8 mouse cellular contexts compared by ENCODE assay signal in genomic region chr12:4843741-4844140, GRCm38 (mm10). TPM values are rescaled to one million over a fixed set of nuclear protein-coding genes. Genes with fewer than 3 reads are reported as not detected.
DNase-seq lines count a peak whose midpoint lies in the region; ATAC-seq and TF ChIP-seq lines count a peak whose summit lies in the region.

No protein-coding gene starts in this region.

- 0% methylated on average over 12 of the region's 12 CpGs for WGBS in hindbrain, embryonic 16.5 days
- under 1% methylated on average over 12 of the region's 12 CpGs for WGBS in liver, embryonic 15.5 days (ENCODE audit: insufficient replicate concordance)

- peak overlapping the region; percentile 52 for H3K9ac ChIP-seq in hindbrain, embryonic 16.5 days (ENCODE audit: low read depth, low read length)
- peak overlapping the region; percentile 63 for H3K9ac ChIP-seq in liver, embryonic 15.5 days

- peak overlapping the region; percentile 75 for H3K4me2 ChIP-seq in hindbrain, embryonic 16.5 days (ENCODE audit: low read length)
- peak overlapping the region; percentile 98 for H3K4me2 ChIP-seq in liver, embryonic 15.5 days

- TF ChIP-seq CTCF in gastrocnemius, adult 2 months (IDR thresholded peaks at IDR 0.05): no peak

- peak overlapping the region; percentile 78 for H3K4me3 ChIP-seq in gastrocnemius, adult 2 months
- H3K4me3 ChIP-seq in hindbrain, embryonic 16.5 days (ENCODE audit: low read length): peak overlapping the region; percentile 51
- H3K4me3 ChIP-seq in liver, embryonic 15.5 days (replicated peaks): peak overlapping the region; percentile 71

- peaks cover 15% of the 10 kb centered on the region for H3K4me1 ChIP-seq in hindbrain, embryonic 16.5 days (ENCODE audit: control insufficient read depth, insufficient read depth, low read depth, low read length)
- peaks cover 44% of the 10 kb centered on the region for H3K4me1 ChIP-seq in liver, embryonic 15.5 days (replicated peaks)

- peak overlapping the region; percentile 87 for H3K27ac ChIP-seq in gastrocnemius, adult 2 months
- H3K27ac ChIP-seq in hindbrain, embryonic 16.5 days (ENCODE audit: low read depth, low read length): no peak overlapping the region; the same call in 1 of the 2 replicates
- peak overlapping the region; percentile 69 for H3K27ac ChIP-seq in liver, embryonic 15.5 days (replicated peaks)

- no peaks in the 10 kb centered on the region for H3K9me3 ChIP-seq in hindbrain, embryonic 16.5 days (ENCODE audit: control insufficient read depth, low read length)
- H3K9me3 ChIP-seq in liver, embryonic 15.5 days (replicated peaks): no peaks in the 10 kb centered on the region

- peak; percentile 66 for ATAC-seq in erythroid progenitor cell, adult 5-6 weeks (replicated peaks; ENCODE audit: low FRiP score, poor library complexity, severe bottlenecking)
- peak; percentile 7 for ATAC-seq in hindbrain, embryonic 16.5 days
- ATAC-seq in liver, embryonic 15.5 days (ENCODE audit: insufficient read depth): peak; percentile 48

- intact Hi-C loops in gastrocnemius, adult 2 months (cut with DNase I): loop anchor here (5.0 kb wide), 1 partner anchor 74 kb away; the partner anchor contains the start of gene Atad2b

- no peaks in the 10 kb centered on the region for H3K27me3 ChIP-seq in hindbrain, embryonic 16.5 days (replicated peaks; ENCODE audit: control insufficient read depth, insufficient read depth, low read length)
- H3K27me3 ChIP-seq in liver, embryonic 15.5 days: peaks cover 42% of the 10 kb centered on the region

- no peaks in the 10 kb centered on the region for H3K36me3 ChIP-seq in hindbrain, embryonic 16.5 days (ENCODE audit: control insufficient read depth, insufficient read depth, low read length)
- no peaks in the 10 kb centered on the region for H3K36me3 ChIP-seq in liver, embryonic 15.5 days (replicated peaks)

- peak; percentile 49 for DNase-seq in gastrocnemius, adult 2 months
- no peak for DNase-seq in gastrocnemius, adult 8-10 months (ENCODE audit: low spot score in 2 of 2)
- DNase-seq in adrenal gland, adult 8-10 months: peak; percentile 15
- peak; percentile 39 to 44 for DNase-seq in natural killer cell, adult 2 months (ENCODE audit: low spot score in 2 of 2)
- no peak for DNase-seq in ovary, adult 18-20 months (ENCODE audit: low spot score)

RNA-seq across cellular contexts. Expression of gene Wdcp, which starts 0.6 kb away (rescaled TPM):
- 1 to 10 TPM; 5.5 to 7.6 TPM for total RNA-seq in gastrocnemius, adult 2 months (2021)
- total RNA-seq in gastrocnemius, adult 8-10 months (2022): 1 to 10 TPM; 4.7 to 5.4 (median 5.1) TPM
- total RNA-seq in adrenal gland, adult 8-10 months (2022): 10 to 100 TPM; 10.1 to 13.0 (median 11.5) TPM
- total RNA-seq in erythroid progenitor cell, adult 5-6 weeks (2015; ENCODE audit: low replicate concordance): 2.1 and 16.9 TPM in 2 replicates
- 0.15 and 0.39 TPM in 2 replicates for total RNA-seq in erythroid progenitor cell, adult 5-6 weeks (2017; ENCODE audit: low replicate concordance)
- polyA plus RNA-seq in hindbrain, embryonic 16.5 days (2015; fragmentation: Nextera tagmentation; extraction: Ambion mirVana): 12.4 and 14.6 TPM in 2 replicates
- 8.2 and 9.4 TPM in 2 replicates for polyA plus RNA-seq in liver, embryonic 15.5 days (2015; fragmentation: Nextera tagmentation; extraction: Ambion mirVana)

RNA-seq across cellular contexts. Expression of gene Fkbp1b, which starts 2.4 kb away (rescaled TPM):
- total RNA-seq in gastrocnemius, adult 2 months (2021): under 1 TPM; 0.64 to 0.84 TPM
- total RNA-seq in gastrocnemius, adult 8-10 months (2022): under 1 TPM in 1 of 4 experiments, not detected in 3; 0.58 TPM
- 10 to 100 TPM in 1 of 4 experiments, 1 to 10 TPM in 3; 2.8 to 16.0 (median 7.2) TPM for total RNA-seq in adrenal gland, adult 8-10 months (2022)
- total RNA-seq in erythroid progenitor cell, adult 5-6 weeks (2015; ENCODE audit: low replicate concordance): not detected in 2 replicates
- 0.15 and 0.90 TPM in 2 replicates for total RNA-seq in erythroid progenitor cell, adult 5-6 weeks (2017; ENCODE audit: low replicate concordance)
- 64.0 and 80.0 TPM in 2 replicates for polyA plus RNA-seq in hindbrain, embryonic 16.5 days (2015; fragmentation: Nextera tagmentation; extraction: Ambion mirVana)
- polyA plus RNA-seq in liver, embryonic 15.5 days (2015; fragmentation: Nextera tagmentation; extraction: Ambion mirVana): 3.2 and 3.6 TPM in 2 replicates

RNA-seq across cellular contexts. Expression of gene Sf3b6, which starts 26.4 kb away (rescaled TPM):
- 10 to 100 TPM; 24.0 to 37.0 TPM for total RNA-seq in gastrocnemius, adult 2 months (2021)
- 10 to 100 TPM; 24.7 to 34.2 (median 28.8) TPM for total RNA-seq in gastrocnemius, adult 8-10 months (2022)
- total RNA-seq in adrenal gland, adult 8-10 months (2022): 100 to 1,000 TPM in 3 of 4 experiments, 10 to 100 TPM in 1; 98.9 to 114 (median 103) TPM
- total RNA-seq in erythroid progenitor cell, adult 5-6 weeks (2015; ENCODE audit: low replicate concordance): 82.2 and 163 TPM in 2 replicates
- 50.3 and 108 TPM in 2 replicates for total RNA-seq in erythroid progenitor cell, adult 5-6 weeks (2017; ENCODE audit: low replicate concordance)
- 163 and 189 TPM in 2 replicates for polyA plus RNA-seq in hindbrain, embryonic 16.5 days (2015; fragmentation: Nextera tagmentation; extraction: Ambion mirVana)
- 72.0 and 89.1 TPM in 2 replicates for polyA plus RNA-seq in liver, embryonic 15.5 days (2015; fragmentation: Nextera tagmentation; extraction: Ambion mirVana)

RNA-seq across cellular contexts. Expression of gene Mfsd2b, which starts 30.4 kb away (rescaled TPM):
- total RNA-seq in gastrocnemius, adult 2 months (2021): under 1 TPM; 0.33 to 0.46 TPM
- under 1 TPM; 0.25 to 0.48 (median 0.38) TPM for total RNA-seq in gastrocnemius, adult 8-10 months (2022)
- total RNA-seq in adrenal gland, adult 8-10 months (2022): 1 to 10 TPM in 1 of 4 experiments, under 1 TPM in 3; 0.67 to 1.8 (median 0.83) TPM
- total RNA-seq in erythroid progenitor cell, adult 5-6 weeks (2015; ENCODE audit: low replicate concordance): 277 and 292 TPM in 2 replicates
- total RNA-seq in erythroid progenitor cell, adult 5-6 weeks (2017; ENCODE audit: low replicate concordance): 253 and 262 TPM in 2 replicates
- polyA plus RNA-seq in hindbrain, embryonic 16.5 days (2015; fragmentation: Nextera tagmentation; extraction: Ambion mirVana): 2.5 and 2.6 TPM in 2 replicates
- 62.9 and 69.5 TPM in 2 replicates for polyA plus RNA-seq in liver, embryonic 15.5 days (2015; fragmentation: Nextera tagmentation; extraction: Ambion mirVana)

Comparison
In these comparisons a context has a peak if more than half of its experiments do, and no peak if none do; other contexts are left out.
1. DNase-seq: peak in gastrocnemius, adult 2 months (single experiment), adrenal gland, adult 8-10 months (single experiment) and natural killer cell, adult 2 months (2 of 2); none in gastrocnemius, adult 8-10 months (0 of 2) and ovary, adult 18-20 months (single experiment).
2. ATAC-seq: peak in every context shown above with its lines; median percentile 66 in erythroid progenitor cell, adult 5-6 weeks; 48 in liver, embryonic 15.5 days; 7 in hindbrain, embryonic 16.5 days.
3. Peak in every context shown above with its lines, with median percentiles within 50 percentile points of each other: H3K4me3 ChIP-seq.